Mouse (Mus musculus) retina, adult 2 months (tissue): ENCODE measurements around the gene 9930111J21Rik2.
"Not testable (repeated sequence)": the region's sequence is repeated elsewhere in the genome, so short reads cannot be mapped to it uniquely, and the experiment has no call there.

Experiments
- DNase-seq: peaks from one replicate; pipeline ENCODE4 v3.0.0-alpha.2; 2012; ENCODE audit warnings: low read depth, low spot score

The 9930111J21Rik2 gene

GRCm38 (mm10) chr11:48978240-48978939, 72.7 kb downstream of the 9930111J21Rik2 start, which contains the start of gene Olfr56:
Gene Olfr56 (plus strand): TSS chr11:48978889.
- not testable (repeated sequence) for DNase-seq

- DNase-seq, result not testable (repeated sequence)
Observed at GRCm38 (mm10) chr11:48974686-48975085, 76.4 kb downstream of the 9930111J21Rik2 start.
